Mouse (Mus musculus) frontal cortex, adult (tissue): ENCODE measurements around the gene Vmn1r20.
"Not testable (repeated sequence)": the region's sequence is repeated elsewhere in the genome, so short reads cannot be mapped to it uniquely, and the experiment has no call there.

Experiments
- ATAC-seq: cut with Nextera tagmentation; 2 replicates; pipeline ENCODE4 v1.9.2; 2017; ENCODE audit warnings: mild to moderate bottlenecking, moderate library complexity, mixed read lengths; ENCODE audit not compliant: low TSS enrichment

Vmn1r20 gene

DNA sequence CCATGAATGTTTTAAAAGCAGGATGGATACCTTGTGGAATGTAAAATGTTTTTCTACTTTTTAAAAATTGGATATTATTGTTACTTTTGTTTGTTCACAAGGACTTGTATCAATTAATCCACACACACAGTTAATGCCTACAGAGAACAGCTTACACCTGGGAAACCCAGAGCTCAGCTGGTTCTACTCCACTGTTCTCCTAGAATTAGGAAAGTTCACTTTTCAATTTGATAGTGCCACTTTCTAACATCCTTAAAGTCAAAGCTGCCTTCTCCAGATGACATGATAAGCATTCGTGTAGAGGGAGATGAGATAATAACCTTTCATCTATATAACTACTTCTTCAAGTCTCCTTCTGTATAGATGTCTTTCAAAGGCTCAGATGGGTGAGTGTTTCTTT is at the start of gene Vmn1r20:
Gene Vmn1r20, plus strand, starts transcription at position 301 of the 400 bp plus-strand sequence.
- ATAC-seq: no peak

DNA sequence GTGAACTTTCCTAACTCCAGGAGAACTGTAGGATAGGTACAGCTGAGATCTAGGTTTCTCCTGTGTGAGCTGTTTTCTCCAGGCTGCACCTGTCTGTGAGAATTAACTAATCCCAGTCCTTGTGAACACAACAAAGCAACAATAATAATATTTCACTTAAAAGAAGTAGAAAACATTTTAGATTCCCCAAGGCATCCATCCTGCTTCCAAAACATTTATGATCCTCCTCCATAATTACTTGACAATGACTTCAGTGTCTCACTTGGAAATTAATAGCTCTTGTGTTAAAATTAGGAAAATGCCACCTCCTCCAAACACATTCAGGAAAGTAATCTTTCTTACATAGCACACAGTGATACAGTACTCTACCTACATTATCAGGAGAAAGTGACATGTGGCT is 33.0 kb upstream of the Vmn1r20 start, which contains the start of gene Vmn1r18:
Gene Vmn1r18, minus strand, starts transcription at position 101 of the 400 bp plus-strand sequence.
- ATAC-seq: no peak

DNA sequence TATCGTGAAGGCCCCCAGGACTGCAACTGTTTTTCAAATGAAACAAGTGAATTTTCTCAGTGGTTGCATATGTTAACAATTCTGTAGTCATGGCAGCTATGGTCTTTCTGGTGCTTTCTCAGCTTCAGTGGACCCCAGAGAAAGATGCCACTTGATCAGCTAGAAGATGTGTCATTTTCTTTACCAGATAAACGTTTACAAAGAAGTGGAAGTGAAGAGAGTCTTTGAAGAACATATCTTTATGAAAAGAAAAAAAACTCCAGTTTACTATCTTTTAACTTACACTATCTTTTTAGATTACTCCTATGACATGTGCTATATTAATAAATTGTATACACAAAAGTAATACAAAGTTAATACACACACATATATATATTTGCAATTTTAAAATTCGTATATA is 25.2 kb upstream of the Vmn1r20 start, which contains the start of gene Vmn1r19:
Gene Vmn1r19, plus strand, starts transcription at position 301 of the 400 bp plus-strand sequence.
- not testable (repeated sequence) for ATAC-seq

DNA sequence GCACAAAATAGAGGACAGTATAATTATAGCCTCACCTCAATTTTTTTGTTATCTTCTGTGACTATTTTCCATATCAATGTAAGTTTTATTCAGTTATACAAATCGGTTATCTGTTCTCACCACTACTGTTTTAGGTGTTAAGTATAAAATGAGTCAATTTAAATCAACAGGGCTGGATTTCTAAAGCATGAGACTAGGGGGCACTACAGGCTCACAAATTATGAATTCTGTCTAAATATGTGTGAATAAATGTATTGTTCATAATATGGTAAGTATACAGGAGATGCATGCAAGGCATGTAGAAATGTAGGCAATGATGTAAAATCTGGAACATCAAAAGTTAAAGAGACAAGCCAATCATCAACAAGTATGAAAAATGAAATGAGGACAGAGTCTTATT is 2.5 kb downstream of the Vmn1r20 start:
- peak; percentile 65; the same call in 1 of the 2 replicates for ATAC-seq

DNA sequence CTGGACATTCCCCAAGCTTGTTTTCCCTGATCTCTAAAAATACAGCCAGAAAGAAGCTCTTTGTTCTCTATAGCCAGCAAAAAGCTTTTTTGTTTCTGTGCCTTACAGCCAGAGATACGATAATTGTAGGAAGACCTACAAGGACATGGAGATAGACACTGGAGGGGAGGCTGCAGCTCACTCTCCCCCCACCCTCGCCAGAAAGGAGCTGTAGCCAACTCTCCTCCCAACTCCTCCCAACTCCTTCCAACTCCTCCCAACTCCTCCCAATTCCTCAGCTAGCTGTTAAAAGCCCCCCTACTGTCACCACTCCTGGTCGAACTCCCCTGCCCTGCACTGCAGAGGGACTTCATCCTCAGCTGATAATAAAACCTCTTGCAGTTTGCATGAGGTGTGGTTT is 39.4 kb downstream of the Vmn1r20 start:
- not testable (repeated sequence) for ATAC-seq
